Mouse (Mus musculus): ENCODE data around the gene Hist1h2be.

DNA sequence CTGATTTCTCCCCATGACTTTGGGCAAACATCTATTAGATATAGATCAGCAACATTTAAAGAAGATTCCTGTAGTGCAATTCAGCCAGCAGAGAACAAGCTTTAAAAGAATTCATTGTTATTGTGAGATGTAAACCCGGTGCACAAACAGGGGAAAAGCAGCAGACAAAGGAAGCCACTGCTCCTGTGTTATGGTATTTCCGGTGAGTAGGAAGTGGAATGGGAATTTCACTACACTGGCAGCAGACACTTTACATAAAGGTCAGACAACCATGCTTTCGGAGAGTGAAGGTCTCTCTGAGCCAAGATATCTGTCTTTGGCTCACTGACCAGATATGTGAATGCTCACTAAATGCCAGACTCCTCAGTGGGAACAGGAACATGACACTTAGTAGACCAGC lies 41.6 kb upstream of the Hist1h2be start:
- TF ChIP-seq CTCF (IDR thresholded peaks at IDR 0.05; ENCODE audit: low read depth) (no peak), EP300 (IDR thresholded peaks at IDR 0.05; ENCODE audit: low read depth) (no peak)

All from liver, postnatal 0 days (tissue).